Mouse (Mus musculus): ENCODE measurements around the gene Wif1.

DNA sequence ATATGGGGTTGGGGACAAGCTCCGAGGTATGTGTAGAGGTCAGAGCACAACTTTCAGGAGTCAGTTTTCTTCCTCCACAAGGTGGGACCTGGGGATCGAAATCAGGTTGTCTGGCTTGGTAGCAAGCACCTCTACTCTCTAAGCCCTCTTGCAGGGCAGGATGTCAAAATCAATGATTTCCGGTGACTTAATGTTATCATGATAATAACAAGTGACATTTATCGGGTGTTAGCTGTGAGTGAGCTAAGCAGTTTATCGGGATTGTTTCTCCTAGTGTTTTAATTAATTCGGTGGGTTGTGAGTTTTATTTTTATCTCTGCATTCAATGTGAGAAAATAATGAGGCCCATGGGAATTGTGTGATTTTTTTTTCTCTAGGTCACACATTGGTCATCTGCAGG lies 18.3 kb downstream of the Wif1 start:
- TF ChIP-seq GATA1 (IDR thresholded peaks at IDR 0.05; ENCODE audit: borderline replicate concordance, low read length) (no peak), FLI1 (IDR thresholded peaks at IDR 0.05; ENCODE audit: low read length) (no peak)
